Mouse (Mus musculus) MEL (cell line): ENCODE measurements around the gene Ppp2r5e.

Experiments
- CTCF ChIP-seq, 3 experiments: IDR thresholded peaks in 2 of 3; conservative IDR thresholded peaks in 1 of 3; 2 replicates each; pipeline ENCODE4 v1.5.1; 2011 to 2012; ENCODE audit warnings: low read length in 3 of 3, low read depth in 2 of 3, mild to moderate bottlenecking in 2 of 3, improper control_type of control experiment in 1 of 3, inconsistent platforms in 1 of 3, mixed read lengths in 1 of 3, moderate library complexity in 1 of 3; ENCODE audit not compliant: control insufficient read depth in 1 of 3, insufficient read depth in 1 of 3, poor library complexity in 1 of 3, severe bottlenecking in 1 of 3
- JUND ChIP-seq: IDR thresholded peaks from 2 replicates; pipeline ENCODE4 v1.6.1; 2011; ENCODE audit warnings: low read depth, mild to moderate bottlenecking, improper control_type of control experiment, low read length
- KAT2A ChIP-seq: conservative IDR thresholded peaks from 2 replicates; pipeline ENCODE4 v1.6.1; 2012; ENCODE audit warnings: low read depth, low read length, improper control_type of control experiment, inconsistent platforms
- POLR2A ChIP-seq, 2 experiments: IDR thresholded peaks; 2 replicates each; pipeline ENCODE4 v1.6.1; 2011 to 2012; ENCODE audit warnings: low read length in 2 of 2, mild to moderate bottlenecking in 2 of 2, control low read depth in 1 of 2, improper control_type of control experiment in 1 of 2, low read depth in 1 of 2, moderate library complexity in 1 of 2; ENCODE audit not compliant: control insufficient read depth in 1 of 2, insufficient read depth in 1 of 2, poor library complexity in 1 of 2
- RAD21 ChIP-seq: IDR thresholded peaks from 2 replicates; pipeline ENCODE4 v1.6.1; 2011; ENCODE audit warnings: mild to moderate bottlenecking, low read depth, low read length, improper control_type of control experiment
- TAL1 ChIP-seq: IDR thresholded peaks from 2 replicates; pipeline ENCODE4 v1.6.1; 2012; ENCODE audit warnings: mild to moderate bottlenecking, inconsistent platforms, low read length, moderate library complexity, mixed read lengths
- ZMIZ1 ChIP-seq: IDR thresholded peaks from 2 replicates; pipeline ENCODE4 v1.6.1; 2012; ENCODE audit warnings: low read depth, mild to moderate bottlenecking, inconsistent platforms, low read length, improper control_type of control experiment, moderate library complexity
- ZNF384 ChIP-seq: IDR thresholded peaks from 2 replicates; pipeline ENCODE4 v1.6.1; 2012; ENCODE audit warnings: low read depth, mild to moderate bottlenecking, inconsistent platforms, low read length, improper control_type of control experiment

DNA sequence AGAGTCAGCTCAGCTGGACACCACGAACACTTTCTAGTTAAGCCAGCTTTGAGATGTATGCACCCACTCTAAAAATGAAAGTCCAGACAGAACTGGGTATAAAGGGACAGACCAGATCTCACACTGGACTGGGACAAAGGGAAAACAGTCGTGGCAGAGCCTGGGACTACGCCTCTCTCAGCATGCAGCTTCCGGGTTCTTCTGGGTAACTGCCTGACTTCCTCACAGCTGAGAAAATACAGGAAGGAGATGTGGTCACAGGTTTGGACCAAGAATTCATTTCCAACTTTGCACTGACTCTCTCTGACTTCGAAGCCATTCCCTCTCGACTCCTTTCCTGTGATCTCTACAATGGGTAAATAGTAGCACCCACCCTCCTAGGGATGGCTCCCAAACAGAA, 181.1 kb downstream of the Ppp2r5e start:
- TF ChIP-seq CTCF (IDR thresholded peaks at IDR 0.05 in 2 of 3, conservative IDR thresholded peaks at IDR 0.05 in 1 of 3; ENCODE audit: control insufficient read depth in 1 of 3, insufficient read depth in 1 of 3, low read depth in 2 of 3, low read length in 3 of 3, poor library complexity in 1 of 3, severe bottlenecking in 1 of 3) (no peak), JUND (no peak), KAT2A (no peak), TAL1 (no peak), ZNF384 (no peak), RAD21 (no peak), ZMIZ1 (no peak), POLR2A (IDR thresholded peaks at IDR 0.05; ENCODE audit: control insufficient read depth in 1 of 2, insufficient read depth in 1 of 2, low read depth in 1 of 2, low read length in 2 of 2, poor library complexity in 1 of 2) (no peak)
